Mouse (Mus musculus): Measurements from ENCODE around the gene Usp34. TPM values are rescaled to one million over a fixed set of nuclear protein-coding genes. Genes with fewer than 3 reads are reported as not detected.
"Not testable (repeated sequence)": the region's sequence is repeated elsewhere in the genome, so short reads cannot be mapped to it uniquely, and the experiment has no call there.

Usp34 gene
- polyA plus RNA-seq, 1 experiment from 2014 or later, result 7.3 TPM

DNA sequence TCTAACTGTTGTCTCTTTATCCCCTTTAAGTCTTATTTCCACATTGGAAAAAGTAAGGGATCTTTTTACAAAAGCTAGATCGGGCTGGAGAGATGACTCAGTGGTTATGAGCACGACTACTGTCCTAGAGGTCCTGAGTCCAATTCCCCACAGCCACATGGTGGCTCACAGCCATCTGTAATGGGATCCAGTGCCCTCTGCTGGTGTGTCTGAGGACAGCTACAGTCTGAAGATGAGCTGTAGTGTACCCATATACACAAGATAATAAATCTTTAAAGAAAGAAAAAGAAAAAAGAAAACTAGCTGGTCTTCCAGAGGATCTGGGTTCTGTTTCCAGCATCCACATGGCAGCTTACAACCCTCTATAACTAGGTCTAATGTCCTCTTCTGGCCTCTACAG, 123.3 kb downstream of the Usp34 start:
- H3K4me3 ChIP-seq (ENCODE audit: low read depth, low read length), result no peak overlapping the region
- H3K27ac ChIP-seq (ENCODE audit: low read length), result no peak overlapping the region
- H3K27me3 ChIP-seq (ENCODE audit: control insufficient read depth, insufficient read depth, low read depth, low read length), result no peaks in the 10 kb centered on the region
- no peak overlapping the region for H3K4me2 ChIP-seq (ENCODE audit: low read depth, low read length)
- no peak for ATAC-seq (ENCODE audit: low read depth)
- H3K9ac ChIP-seq (ENCODE audit: low read depth, low read length), result no peak overlapping the region
- 77% methylated on average over 2 of the region's 2 CpGs for WGBS (ENCODE audit: insufficient replicate concordance)
- no peaks in the 10 kb centered on the region for H3K4me1 ChIP-seq (ENCODE audit: control insufficient read depth, low read depth, low read length)
- H3K9me3 ChIP-seq (replicated peaks; ENCODE audit: control insufficient read depth, low read length), result no peaks in the 10 kb centered on the region
- peaks cover 34% of the 10 kb centered on the region for H3K36me3 ChIP-seq (ENCODE audit: control insufficient read depth, insufficient read depth)

DNA sequence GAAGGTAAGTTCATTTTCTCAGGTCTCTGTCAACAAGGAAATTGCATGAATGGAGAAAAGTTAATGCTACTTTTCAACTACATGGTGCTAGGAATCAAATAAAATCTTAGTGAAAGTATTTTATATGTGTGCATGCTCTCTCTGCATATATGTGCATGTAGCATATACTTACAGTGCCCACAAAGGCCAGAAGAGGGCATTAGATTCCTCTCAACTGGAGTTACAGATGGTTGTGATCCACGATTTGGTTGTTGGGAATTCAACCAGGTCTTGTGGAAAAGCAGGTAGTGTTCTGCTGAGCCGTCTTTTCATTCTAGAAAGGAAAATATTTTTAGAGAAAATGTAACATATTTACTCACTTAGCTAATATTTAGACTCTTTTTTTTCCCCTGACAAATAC, 129.4 kb downstream of the Usp34 start:
- Histone ChIP-seq H3K9ac (ENCODE audit: low read depth, low read length) (no peak overlapping the region), H3K27ac (ENCODE audit: low read length) (no peak overlapping the region), H3K36me3 (ENCODE audit: control insufficient read depth, insufficient read depth) (peaks cover 29% of the 10 kb centered on the region), H3K4me3 (ENCODE audit: low read depth, low read length) (no peak overlapping the region), H3K9me3 (replicated peaks; ENCODE audit: control insufficient read depth, low read length) (no peaks in the 10 kb centered on the region), H3K4me1 (ENCODE audit: control insufficient read depth, low read depth, low read length) (no peaks in the 10 kb centered on the region), H3K4me2 (ENCODE audit: low read depth, low read length) (no peak overlapping the region), H3K27me3 (ENCODE audit: control insufficient read depth, insufficient read depth, low read depth, low read length) (no peaks in the 10 kb centered on the region)
- WGBS (ENCODE audit: insufficient replicate concordance), result 74% methylated on average over 2 of the region's 2 CpGs
- ATAC-seq (ENCODE audit: low read depth), result no peak

DNA sequence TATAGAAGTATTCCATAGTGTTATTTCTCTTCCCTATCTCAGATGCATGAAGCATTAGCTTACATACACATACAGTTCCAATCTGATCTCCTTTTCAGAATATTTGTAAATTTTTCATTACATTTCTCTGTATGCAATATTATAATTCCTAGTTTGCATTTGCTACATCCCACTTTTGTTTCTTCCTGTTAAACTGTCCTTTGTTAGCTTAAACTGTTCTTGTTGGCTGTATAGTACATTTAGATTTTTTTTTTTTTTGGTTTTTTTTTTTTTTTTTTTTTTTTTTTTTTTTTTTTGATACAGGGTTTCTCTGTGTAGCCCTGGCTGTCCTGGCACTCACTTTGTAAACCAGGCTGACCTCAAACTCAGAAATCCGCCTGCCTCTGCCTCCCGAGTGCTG, 159.2 kb downstream of the Usp34 start:
- H3K9me3 ChIP-seq (replicated peaks; ENCODE audit: control insufficient read depth, low read length); H3K9ac ChIP-seq (ENCODE audit: low read depth, low read length); H3K27ac ChIP-seq (ENCODE audit: low read length); H3K27me3 ChIP-seq (ENCODE audit: control insufficient read depth, insufficient read depth, low read depth, low read length); H3K4me2 ChIP-seq (ENCODE audit: low read depth, low read length); H3K4me1 ChIP-seq (ENCODE audit: control insufficient read depth, low read depth, low read length); ATAC-seq (ENCODE audit: low read depth); H3K4me3 ChIP-seq (ENCODE audit: low read depth, low read length): not testable (repeated sequence)
- peaks cover 15% of the 10 kb centered on the region for H3K36me3 ChIP-seq (ENCODE audit: control insufficient read depth, insufficient read depth)
- WGBS (ENCODE audit: insufficient replicate concordance), result 90% methylated on average over 2 of the region's 2 CpGs

DNA sequence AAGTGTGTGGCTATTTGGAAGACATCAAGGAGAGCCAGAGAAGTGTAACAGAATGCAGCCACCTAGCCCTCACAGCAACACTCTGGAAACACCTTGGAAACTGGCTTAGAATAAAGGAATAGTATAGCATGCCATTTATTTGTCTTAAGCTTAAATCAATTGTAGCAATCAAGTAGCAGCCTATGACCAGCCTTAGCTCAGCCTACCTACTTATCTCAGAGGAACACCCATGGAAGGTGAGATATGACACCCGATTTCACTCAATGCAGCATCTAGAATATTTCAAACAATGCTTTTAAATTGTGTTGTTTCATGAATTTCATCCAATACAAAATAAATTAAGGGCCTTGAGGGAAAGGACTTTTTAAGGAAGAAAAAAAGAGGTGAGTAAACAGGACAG, 183.3 kb downstream of the Usp34 start:
- 29% methylated on average over 1 of the region's 1 CpGs for WGBS (ENCODE audit: insufficient replicate concordance)
- Histone ChIP-seq H3K27ac (ENCODE audit: low read length) (no peak overlapping the region), H3K27me3 (ENCODE audit: control insufficient read depth, insufficient read depth, low read depth, low read length) (no peaks in the 10 kb centered on the region), H3K36me3 (ENCODE audit: control insufficient read depth, insufficient read depth) (peaks cover 59% of the 10 kb centered on the region), H3K9ac (ENCODE audit: low read depth, low read length) (no peak overlapping the region), H3K4me2 (ENCODE audit: low read depth, low read length) (no peak overlapping the region), H3K4me3 (ENCODE audit: low read depth, low read length) (no peak overlapping the region), H3K9me3 (replicated peaks; ENCODE audit: control insufficient read depth, low read length) (no peaks in the 10 kb centered on the region), H3K4me1 (ENCODE audit: control insufficient read depth, low read depth, low read length) (no peaks in the 10 kb centered on the region)
- ATAC-seq (ENCODE audit: low read depth), result no peak

DNA sequence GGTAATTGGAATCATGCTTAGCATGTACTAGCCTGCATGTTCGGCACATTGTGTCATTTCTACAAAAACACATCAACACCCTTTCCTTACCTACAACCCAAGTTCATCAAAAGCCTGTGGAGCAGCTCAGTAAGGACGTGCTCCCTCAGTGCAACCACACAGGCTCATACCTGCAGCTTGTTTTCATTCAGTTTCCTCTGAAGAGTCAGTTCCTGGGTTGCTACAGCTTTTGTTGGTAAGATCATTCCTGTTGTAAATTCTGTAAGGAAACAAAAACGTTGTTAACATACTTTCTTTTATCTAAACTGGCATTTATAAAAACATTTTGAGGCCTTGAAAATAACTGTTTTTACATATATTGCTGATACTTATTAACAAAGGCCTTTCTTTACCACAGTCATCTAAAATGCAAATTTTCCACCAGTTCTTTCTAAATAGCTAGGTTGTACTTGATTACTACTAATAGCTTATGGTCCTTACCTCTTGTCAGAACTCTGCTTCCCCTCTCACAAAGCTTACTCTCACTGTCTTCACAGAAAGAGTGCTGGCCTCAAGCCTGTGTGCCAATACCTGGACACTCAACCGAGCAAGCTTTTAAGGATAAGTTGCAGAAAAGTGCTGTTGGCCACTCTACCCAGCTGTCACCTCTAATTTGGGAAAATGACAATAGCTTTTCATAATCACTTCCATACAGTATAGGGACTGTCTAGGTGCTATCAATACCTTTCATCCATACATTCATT, 185.5 kb downstream of the Usp34 start:
- Histone ChIP-seq H3K9ac (ENCODE audit: low read depth, low read length) (no peak overlapping the region), H3K36me3 (ENCODE audit: control insufficient read depth, insufficient read depth) (peaks cover 55% of the 10 kb centered on the region), H3K27ac (ENCODE audit: low read length) (no peak overlapping the region), H3K4me1 (ENCODE audit: control insufficient read depth, low read depth, low read length) (peaks cover 12% of the 10 kb centered on the region), H3K4me3 (ENCODE audit: low read depth, low read length) (no peak overlapping the region), H3K9me3 (replicated peaks; ENCODE audit: control insufficient read depth, low read length) (no peaks in the 10 kb centered on the region), H3K27me3 (ENCODE audit: control insufficient read depth, insufficient read depth, low read depth, low read length) (no peaks in the 10 kb centered on the region), H3K4me2 (ENCODE audit: low read depth, low read length) (no peak overlapping the region)
- WGBS (ENCODE audit: insufficient replicate concordance), result 76% methylated on average over 4 of the region's 4 CpGs
- ATAC-seq (ENCODE audit: low read depth), result no peak

DNA sequence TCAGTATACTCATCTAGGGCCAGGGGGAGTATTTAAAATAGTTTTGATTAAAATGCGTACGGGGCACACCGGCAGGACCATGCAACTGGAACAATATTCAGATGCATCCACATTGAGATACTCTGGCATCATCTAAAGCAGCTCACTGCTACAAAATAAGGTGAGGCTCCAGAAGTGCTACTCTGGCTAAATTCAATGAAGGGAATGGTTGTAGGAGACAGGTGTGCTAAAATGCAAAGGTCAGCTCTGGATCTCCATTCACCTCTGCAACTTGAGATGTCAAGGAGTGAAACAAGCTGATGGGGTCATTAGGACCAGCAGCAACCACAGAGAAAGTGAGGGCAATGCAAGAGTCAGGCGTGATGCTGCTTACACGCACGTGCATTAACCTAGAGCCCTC, 188.5 kb downstream of the Usp34 start:
- Histone ChIP-seq H3K4me1 (ENCODE audit: control insufficient read depth, low read depth, low read length) (peaks cover 19% of the 10 kb centered on the region), H3K27ac (ENCODE audit: low read length) (no peak overlapping the region), H3K36me3 (ENCODE audit: control insufficient read depth, insufficient read depth) (peaks cover 29% of the 10 kb centered on the region), H3K4me2 (ENCODE audit: low read depth, low read length) (no peak overlapping the region), H3K27me3 (ENCODE audit: control insufficient read depth, insufficient read depth, low read depth, low read length) (no peaks in the 10 kb centered on the region), H3K9me3 (replicated peaks; ENCODE audit: control insufficient read depth, low read length) (no peaks in the 10 kb centered on the region), H3K9ac (ENCODE audit: low read depth, low read length) (no peak overlapping the region), H3K4me3 (ENCODE audit: low read depth, low read length) (no peak overlapping the region)
- WGBS (ENCODE audit: insufficient replicate concordance), result 88% methylated on average over 6 of the region's 6 CpGs
- no peak for ATAC-seq (ENCODE audit: low read depth)

DNA sequence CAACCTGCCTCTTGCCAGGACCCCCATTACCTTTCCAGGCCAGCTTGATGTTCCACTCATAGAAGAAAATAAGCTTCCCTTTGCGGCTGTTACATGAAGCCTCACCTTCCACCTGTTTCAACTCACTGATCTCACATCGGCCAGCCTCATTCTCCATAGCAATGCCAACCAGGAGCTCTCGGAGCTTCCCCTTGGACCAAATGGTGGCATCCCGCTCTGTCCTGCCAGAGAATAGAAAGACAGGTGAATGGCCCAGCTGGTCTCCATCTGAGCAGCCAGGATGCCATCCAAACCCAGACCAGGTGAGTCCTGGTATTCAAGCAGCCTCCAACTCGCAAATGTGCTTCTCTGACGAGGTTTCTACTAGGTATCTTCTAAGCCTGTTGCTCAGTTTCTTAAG, 190.0 kb downstream of the Usp34 start:
- Histone ChIP-seq H3K4me2 (ENCODE audit: low read depth, low read length) (peak overlapping the region; percentile 89), H3K4me1 (ENCODE audit: control insufficient read depth, low read depth, low read length) (peaks cover 19% of the 10 kb centered on the region), H3K4me3 (ENCODE audit: low read depth, low read length) (peak overlapping the region; percentile 94), H3K27ac (ENCODE audit: low read length) (no peak overlapping the region), H3K9ac (ENCODE audit: low read depth, low read length) (peak overlapping the region; percentile 97), H3K27me3 (ENCODE audit: control insufficient read depth, insufficient read depth, low read depth, low read length) (no peaks in the 10 kb centered on the region), H3K36me3 (ENCODE audit: control insufficient read depth, insufficient read depth) (peaks cover 16% of the 10 kb centered on the region), H3K9me3 (replicated peaks; ENCODE audit: control insufficient read depth, low read length) (no peaks in the 10 kb centered on the region)
- no peak for ATAC-seq (ENCODE audit: low read depth)
- WGBS (ENCODE audit: insufficient replicate concordance), result 58% methylated on average over 6 of the region's 6 CpGs

DNA sequence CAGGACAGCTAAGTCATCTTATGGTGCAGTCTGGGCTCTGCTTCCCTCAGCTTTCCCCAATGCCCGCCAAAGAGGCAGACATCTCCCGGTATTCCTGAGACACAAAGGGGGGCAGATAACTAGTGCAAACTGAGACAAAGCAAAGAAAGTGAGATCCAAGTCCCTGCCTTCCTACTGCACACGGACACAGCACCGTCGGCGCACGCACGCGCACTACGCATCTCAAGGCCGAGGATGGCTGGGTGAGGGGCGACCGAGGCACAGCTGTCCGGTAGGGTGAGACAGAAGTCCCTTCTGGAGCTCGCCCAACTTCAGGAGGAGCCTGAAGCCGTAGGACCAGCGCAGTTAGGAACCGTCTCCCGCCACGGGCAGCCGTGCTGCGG, 190.6 kb downstream of the Usp34 start:
- WGBS (ENCODE audit: insufficient replicate concordance), result under 1% methylated on average over 22 of the region's 22 CpGs
- Histone ChIP-seq H3K4me1 (ENCODE audit: control insufficient read depth, low read depth, low read length) (peaks cover 19% of the 10 kb centered on the region), H3K9me3 (replicated peaks; ENCODE audit: control insufficient read depth, low read length) (no peaks in the 10 kb centered on the region), H3K36me3 (ENCODE audit: control insufficient read depth, insufficient read depth) (peaks cover 11% of the 10 kb centered on the region; the same call in 1 of the 2 replicates), H3K4me2 (ENCODE audit: low read depth, low read length) (peak overlapping the region; percentile 89), H3K27me3 (ENCODE audit: control insufficient read depth, insufficient read depth, low read depth, low read length) (no peaks in the 10 kb centered on the region), H3K27ac (ENCODE audit: low read length) (peak overlapping the region; percentile 90), H3K9ac (ENCODE audit: low read depth, low read length) (peak overlapping the region; percentile 97), H3K4me3 (ENCODE audit: low read depth, low read length) (peak overlapping the region; percentile 94)
- ATAC-seq (ENCODE audit: low read depth), result peak; percentile 54

DNA sequence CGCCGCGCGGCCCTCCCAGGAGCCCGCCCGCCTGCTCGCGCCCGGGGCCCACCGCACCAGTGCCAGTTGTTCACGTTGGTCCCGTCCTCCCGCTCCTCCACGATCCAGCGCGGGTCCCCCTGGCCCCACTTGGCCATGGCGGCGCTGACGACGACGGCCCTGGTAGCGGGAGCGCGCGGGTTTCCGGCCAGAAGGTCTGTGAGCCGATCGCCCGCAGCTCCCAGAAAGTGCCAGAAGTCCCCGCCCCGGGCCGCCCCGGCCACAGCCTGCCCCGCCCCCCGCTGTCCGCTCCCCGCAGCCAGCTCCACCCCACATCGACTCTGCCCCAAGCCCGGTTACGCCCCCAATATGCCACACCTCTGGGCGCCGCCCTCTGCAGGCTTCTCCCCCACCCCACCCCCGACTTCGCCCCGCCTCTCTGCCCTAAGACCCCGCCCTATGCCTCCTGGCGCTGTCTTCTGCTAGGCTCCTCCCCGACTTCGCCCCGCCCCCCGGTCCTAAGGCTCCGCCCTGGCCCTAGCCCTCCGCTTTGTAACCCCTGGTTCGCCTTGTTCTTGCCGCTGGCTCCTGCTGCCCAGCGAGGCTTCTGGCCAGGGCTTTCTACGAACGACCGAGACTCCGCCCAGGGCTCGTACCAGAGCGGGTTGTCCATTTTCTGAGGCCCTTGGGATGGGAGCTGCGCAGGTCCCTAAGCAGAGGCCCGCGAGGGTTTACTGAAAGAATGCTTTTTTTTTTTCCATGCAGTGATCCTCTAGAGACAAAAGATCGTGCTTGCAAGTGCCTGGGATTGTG, 191.2 kb downstream of the Usp34 start, which contains the start of gene Ahsa2:
Ahsa2 (minus strand) TSS at position 313 of the 792 bp plus-strand sequence.
- H3K9me3 ChIP-seq (replicated peaks; ENCODE audit: control insufficient read depth, low read length), result no peaks in the 10 kb centered on the region
- H3K27me3 ChIP-seq (ENCODE audit: control insufficient read depth, insufficient read depth, low read depth, low read length), result no peaks in the 10 kb centered on the region
- ATAC-seq (ENCODE audit: low read depth), result peak; percentile 95
- H3K4me2 ChIP-seq (ENCODE audit: low read depth, low read length), result peak within 1 kb of the TSS; percentile 91
- peak within 1 kb of the TSS; percentile 90 for H3K27ac ChIP-seq (ENCODE audit: low read length)
- under 1% methylated on average over 61 of the region's 66 CpGs for WGBS (ENCODE audit: insufficient replicate concordance)
- H3K4me3 ChIP-seq (ENCODE audit: low read depth, low read length), result peak within 1 kb of the TSS; percentile 94
- H3K4me1 ChIP-seq (ENCODE audit: control insufficient read depth, low read depth, low read length), result peaks cover 19% of the 10 kb centered on the region
- peaks cover 5% of the 10 kb centered on the region; the same call in 1 of the 2 replicates for H3K36me3 ChIP-seq (ENCODE audit: control insufficient read depth, insufficient read depth)
- peak within 1 kb of the TSS; percentile 97 for H3K9ac ChIP-seq (ENCODE audit: low read depth, low read length)

All from liver, embryonic 16.5 days (tissue).